Mouse (Mus musculus) erythroblast, embryonic 14.5 days (primary cell): ENCODE measurements at regions not wholly inside any gene's neighbourhood (a gene's known extent, or its start where the extent isn't known, plus 50 kb on each side); places are given as distances from the start of the nearest gene placed in this dataset.

ENCODE experiments used
- GATA1 ChIP-seq: IDR thresholded peaks from 2 replicates; pipeline ENCODE4 v1.6.1; 2012; ENCODE audit warnings: low read length, inconsistent platforms, mixed read lengths
- TAL1 ChIP-seq: IDR thresholded peaks from 3 replicates; pipeline ENCODE4 v1.6.1; 2012; ENCODE audit warnings: low read length, inconsistent platforms, mixed read lengths

- TF ChIP-seq TAL1 (no peak), GATA1 (no peak)
These were observed 193.3 kb downstream of the Gm765 start for GRCm38 (mm10) chr6:98149043-98149813.
